Mouse (Mus musculus): ENCODE measurements around the gene Kif6.

DNA sequence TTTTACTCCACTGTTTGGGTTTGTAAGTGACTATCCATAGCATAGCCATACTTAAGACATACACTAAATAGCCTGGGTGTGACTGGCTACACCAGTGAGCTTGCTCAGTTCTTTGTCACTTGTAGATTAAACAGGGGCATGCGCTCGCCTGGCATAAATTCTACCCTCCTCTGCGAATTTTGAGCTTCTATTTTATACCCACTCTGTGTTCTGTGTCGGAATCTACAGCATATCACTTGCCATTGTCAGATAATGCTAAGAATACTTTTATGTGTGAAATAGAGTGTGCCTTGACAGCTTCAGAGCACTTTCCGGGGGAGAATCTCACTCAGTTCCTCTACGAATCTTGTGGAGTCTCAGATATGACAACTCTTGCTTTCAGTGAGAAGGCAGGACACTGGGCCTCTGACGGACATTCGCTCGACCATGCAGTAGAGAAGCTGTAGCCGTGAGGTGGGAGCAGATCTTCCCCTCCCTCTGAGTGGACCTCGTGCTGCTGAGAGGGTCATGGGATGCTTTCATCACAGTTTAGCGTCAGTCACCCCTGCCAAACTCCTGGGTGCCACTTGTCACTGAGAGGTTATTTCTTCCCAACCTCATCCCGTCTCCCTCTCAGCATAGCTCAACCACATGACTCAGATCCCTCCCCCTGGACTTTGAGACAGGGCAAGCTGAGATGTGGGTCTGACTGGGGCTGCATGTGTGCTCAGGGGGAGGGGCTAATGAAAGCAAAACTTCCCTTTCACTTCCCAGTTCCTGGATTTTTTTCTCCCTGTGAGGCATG lies 12.3 kb downstream of the Kif6 start:
- TF ChIP-seq CTCF (IDR thresholded peaks at IDR 0.05; ENCODE audit: extremely low read depth, insufficient read depth, insufficient read length, insufficient replicate concordance) = no peak
- no peak for TF ChIP-seq POLR2A (IDR thresholded peaks at IDR 0.05; ENCODE audit: low read depth, low read length)

Data from spleen, adult 2 months (tissue).